Mouse (Mus musculus): ENCODE results near the gene Ccdc136.

Ccdc136 gene

GRCm38 (mm10) chr6:29435940-29436451, 39.9 kb downstream of the Ccdc136 start:
- no peak for DNase-seq (ENCODE audit: low read depth, low spot score)

GRCm38 (mm10) chr6:29436461-29436934, 40.4 kb downstream of the Ccdc136 start:
- DNase-seq (ENCODE audit: low read depth, low spot score), result no peak

- no peak for DNase-seq (ENCODE audit: low read depth, low spot score)
These were observed 43.1 kb downstream of the Ccdc136 start for GRCm38 (mm10) chr6:29439251-29439650.

DNA sequence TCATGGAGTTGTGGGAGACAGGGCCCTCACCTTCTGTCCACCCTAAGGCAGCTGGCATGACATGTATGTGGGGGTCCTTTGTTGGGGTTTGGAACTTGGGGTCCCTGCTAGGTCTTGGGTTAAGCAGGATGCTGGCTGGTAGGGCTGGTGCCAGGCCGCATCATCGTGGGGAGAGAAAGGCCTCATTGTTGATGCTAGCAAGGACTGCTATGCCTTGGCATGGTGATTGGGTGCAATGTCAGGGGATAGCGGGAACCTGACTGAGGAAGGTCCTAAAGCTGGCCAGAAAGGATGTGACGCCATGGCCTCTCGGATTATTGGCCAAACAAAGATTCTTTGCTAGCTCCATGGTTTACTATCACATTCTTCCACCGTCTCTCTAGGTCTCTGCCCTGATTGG, 43.7 kb downstream of the Ccdc136 start:
- no peak for DNase-seq (ENCODE audit: low read depth, low spot score)

DNA sequence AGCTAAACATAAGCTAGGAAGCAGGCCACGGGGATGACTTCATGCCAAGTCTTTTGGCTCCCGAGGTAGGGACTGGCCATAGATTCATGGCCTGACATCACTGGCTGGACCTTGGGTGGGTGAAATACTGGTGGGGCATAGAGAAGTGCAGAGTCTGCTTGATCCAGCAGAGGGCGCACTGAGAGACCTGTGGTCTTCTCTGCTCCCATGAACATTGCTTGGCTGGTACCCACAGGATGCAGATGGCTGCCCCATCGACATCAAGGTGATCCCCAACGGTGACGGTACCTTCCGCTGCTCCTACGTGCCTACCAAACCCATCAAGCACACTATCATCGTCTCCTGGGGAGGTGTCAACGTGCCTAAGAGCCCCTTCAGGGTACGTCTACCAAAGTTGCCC, 48.7 kb downstream of the Ccdc136 start:
- peak; percentile 67 for DNase-seq (ENCODE audit: low read depth, low spot score)

GRCm38 (mm10) chr6:29445354-29445753, 49.2 kb downstream of the Ccdc136 start:
- no peak for DNase-seq (ENCODE audit: low read depth, low spot score)

DNA sequence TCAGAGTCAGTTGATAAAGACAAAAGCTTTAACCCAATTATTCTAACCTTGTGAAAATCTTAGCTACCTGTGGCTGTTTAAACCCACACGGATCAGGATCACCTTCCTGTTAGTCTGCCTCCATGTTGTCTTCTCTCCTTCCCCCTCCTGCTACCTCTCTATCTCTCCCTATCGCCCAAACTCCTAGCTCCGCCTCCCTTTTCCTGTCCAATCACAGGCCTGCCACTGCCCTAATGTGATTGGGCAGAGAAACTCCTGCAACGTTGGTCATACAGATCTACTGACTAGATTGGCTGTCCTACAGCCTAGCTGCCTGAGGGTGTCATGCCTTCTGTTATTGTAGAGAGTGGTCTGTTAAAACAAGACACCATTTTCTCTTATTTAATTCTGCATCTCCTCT, 53.7 kb downstream of the Ccdc136 start:
- no peak for DNase-seq (ENCODE audit: low read depth, low spot score)

- DNase-seq (ENCODE audit: low read depth, low spot score), result no peak
These were observed 54.6 kb downstream of the Ccdc136 start for GRCm38 (mm10) chr6:29450667-29451066.

DNA sequence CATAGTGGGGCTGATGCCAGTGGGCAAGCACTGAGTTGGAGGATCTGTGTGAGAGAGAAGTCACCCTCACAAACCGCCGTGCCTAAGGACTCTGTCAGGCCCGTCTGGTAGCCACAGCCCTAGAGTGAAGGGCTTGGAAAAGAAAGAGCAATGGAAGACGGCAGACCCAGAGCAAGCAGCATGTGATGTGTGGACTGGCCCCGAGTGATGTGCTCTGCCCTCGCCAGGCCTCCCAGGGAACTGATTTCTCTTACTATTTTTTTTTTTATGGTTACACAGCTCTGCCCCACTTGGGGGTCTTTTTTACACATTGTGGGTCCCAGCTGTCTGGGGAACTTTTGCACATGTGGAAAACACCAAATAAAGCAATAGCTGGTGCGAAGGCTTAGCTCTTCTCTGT, 65.4 kb downstream of the Ccdc136 start:
- DNase-seq (ENCODE audit: low read depth, low spot score), result no peak

DNA sequence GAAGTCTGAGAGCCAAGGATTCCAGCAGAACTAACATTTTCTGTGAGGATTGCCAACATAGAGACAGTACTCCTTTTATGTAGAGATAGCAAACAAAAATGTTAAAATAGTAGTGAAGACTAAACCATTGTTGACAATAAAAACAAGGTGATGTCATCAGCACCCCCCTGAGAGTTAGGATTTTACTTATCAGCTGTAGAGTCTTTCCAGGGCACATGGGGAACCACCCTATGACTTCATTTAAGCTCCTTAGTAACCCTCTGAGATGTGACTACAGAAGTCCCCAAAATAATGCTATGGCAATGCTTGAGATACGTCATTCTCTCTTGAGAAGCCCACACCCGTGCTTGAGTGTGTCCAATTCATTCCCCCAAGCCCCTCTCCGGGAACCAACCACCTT, 67.3 kb downstream of the Ccdc136 start:
- DNase-seq (ENCODE audit: low read depth, low spot score), result no peak

DNA sequence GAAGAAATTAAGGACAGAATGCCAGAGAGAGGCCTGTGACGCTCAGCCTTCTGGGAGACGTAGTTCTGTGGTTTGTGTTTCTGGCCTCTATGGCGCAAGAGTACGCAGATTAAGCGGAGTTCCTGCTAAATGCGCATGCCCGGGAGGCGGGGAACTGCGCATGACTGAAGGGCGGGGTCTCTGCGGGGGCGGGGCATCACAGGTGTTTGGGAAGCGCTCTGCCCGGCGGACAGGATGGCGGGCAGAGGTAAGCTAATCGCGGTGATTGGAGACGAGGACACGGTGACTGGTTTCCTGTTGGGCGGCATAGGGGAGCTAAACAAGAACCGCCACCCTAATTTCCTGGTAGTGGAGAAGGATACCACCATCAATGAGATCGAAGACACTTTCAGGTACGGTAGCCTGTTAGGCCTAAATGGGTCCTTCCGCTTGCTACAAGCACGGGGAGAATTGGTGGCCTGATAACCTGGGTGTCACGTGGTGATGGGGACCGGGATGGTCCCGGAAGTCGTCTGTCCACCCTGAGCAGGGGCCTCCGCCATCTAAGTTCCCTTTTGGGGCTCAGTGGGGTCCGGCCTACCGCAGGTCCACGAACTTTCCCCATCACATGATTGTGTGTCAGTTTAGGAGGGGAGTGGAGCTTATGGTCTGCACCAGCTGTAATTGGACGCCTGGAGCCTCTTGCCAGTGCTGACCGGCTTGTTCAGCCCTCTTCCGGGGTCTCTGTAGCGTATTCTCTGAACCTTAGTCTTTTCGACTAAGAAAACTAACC, 71.7 kb downstream of the Ccdc136 start, which contains the start of gene Atp6v1f:
TSS of gene Atp6v1f (plus strand) at position 136 of the 772 bp plus-strand sequence.
- peak; percentile 97 for DNase-seq (ENCODE audit: low read depth, low spot score)

DNA sequence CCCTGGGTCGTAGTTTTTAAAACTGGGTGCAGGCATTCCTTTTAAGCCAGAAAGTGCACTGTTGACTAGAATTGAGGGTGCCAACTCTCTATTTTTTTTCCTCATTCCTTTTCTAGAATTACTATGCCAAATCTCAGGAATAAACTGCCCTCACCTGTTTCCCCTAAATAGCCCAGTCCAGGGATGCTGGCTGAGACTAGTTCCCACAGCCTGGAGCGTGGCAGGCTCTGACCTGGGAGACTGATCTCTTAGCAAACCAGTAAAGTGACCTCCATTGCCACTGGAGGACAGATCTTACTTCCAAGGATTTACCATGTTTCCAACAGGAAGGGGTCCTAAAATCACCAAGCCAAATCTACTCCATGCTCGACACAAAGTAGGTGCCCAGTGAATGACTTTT, 72.7 kb downstream of the Ccdc136 start:
- DNase-seq (ENCODE audit: low read depth, low spot score), result no peak

DNA sequence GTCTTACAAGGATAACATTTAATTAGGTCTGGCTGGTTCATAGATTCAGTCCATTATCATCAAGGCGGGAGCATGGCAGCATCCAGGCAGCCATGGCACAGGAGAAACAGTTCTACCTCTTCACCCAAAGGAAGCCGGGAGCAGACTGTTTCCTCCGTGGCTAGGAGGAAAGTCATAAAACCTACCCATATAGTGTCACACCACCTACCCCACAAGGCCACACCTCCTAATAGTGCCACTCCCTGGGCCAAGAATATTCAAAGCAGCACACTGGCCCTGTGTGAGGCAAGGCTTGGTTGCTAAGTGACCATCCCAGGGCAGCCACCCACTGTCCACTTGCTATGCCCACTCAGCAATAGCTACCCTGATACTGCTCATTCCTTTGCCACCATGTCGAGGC, 75.0 kb downstream of the Ccdc136 start, which contains the start of gene Atp6v1fnb:
TSS of gene Atp6v1fnb (plus strand) at position 301 of the 400 bp plus-strand sequence.
- no peak for DNase-seq (ENCODE audit: low read depth, low spot score)

DNA sequence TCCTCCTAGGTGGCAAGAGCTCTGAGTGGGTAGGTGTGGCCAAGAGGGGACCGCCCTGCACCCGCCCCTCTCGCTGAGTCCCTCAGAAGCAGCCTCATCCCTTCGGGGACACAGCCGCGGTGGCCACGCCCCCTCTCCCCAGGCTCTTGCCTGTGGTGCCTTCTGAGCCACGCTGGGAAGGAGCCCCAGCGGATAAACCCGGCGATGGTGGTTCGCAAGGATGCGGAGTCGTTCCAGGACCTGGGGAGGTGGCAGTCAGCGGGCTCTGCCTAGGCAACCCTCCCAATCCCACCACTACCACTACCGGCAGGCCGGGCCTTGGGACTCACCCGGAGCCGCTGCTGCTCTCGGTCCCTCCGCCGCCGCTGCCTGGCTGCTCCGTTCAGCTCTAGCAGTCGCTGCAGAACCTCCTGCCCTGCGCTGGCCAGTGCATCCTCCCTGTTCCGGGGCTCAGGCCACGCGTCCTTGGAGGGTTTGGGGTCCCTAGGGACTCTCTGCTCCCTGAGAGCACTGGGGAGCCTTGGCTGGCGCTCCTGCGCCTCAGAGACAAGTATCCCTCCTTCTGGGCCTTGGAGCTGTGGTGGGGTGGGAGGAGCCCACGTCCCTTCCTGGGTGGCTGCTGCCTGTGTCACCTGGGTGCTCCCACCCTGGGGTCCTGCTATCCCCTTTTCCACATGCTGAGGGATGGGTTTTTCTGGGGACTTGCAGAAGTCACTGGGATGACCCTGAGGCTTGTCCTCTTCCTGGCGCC, 78.0 kb downstream of the Ccdc136 start:
- peak; percentile 86 for DNase-seq (ENCODE audit: low read depth, low spot score)

DNA sequence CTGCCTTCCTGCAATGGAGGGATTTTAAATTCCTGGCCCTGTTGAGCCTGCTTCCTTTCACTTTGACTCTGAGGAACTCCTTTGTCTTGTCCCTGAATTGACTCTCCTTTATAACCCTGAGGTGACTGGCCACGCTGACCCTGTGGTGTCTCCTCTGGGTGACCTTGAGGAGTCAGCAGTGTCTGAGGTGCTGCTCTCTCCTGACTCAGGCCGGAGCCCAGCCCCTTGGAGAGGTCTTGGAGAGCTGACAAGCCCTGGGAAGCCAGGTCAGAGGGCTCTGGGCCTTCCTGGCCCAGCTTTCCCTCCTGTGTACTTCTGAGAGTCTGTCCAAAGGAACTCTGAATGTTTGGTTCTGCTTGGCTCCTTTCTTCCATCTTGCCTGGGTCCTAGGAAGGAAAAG, 78.6 kb downstream of the Ccdc136 start:
- DNase-seq (ENCODE audit: low read depth, low spot score), result no peak
